Comparison of ENCODE assay signal across 9 mouse cellular contexts in the genomic region with DNA sequence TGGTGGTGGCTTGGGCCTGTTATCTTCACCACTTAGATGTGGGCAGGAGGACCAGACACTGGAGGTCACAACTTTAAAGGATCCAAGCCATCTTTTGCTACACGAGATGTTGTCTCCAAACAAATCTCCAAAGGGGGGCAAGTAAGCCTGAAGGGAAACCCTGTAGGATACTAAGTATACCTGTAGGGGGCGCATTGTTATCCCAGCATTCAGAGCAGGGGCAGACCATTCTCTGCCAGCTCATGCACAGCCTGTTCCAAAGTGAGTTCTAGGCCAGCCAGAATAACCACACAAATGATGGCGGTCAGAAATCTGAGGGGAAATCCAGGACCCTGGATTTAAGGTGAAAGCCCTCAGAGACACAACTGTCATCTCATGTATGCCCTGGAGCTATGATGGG. TPM values are rescaled to one million over a fixed set of nuclear protein-coding genes. Genes with fewer than 3 reads are reported as not detected.
DNase-seq lines count a peak whose midpoint lies in the region; ATAC-seq and TF ChIP-seq lines count a peak whose summit lies in the region.
"Had no signal": no experiment of that assay in that cellular context is flagged by ENCODE, and none has a peak within 500 bp of the region (broad histone marks: within the 10 kb centered on the region; RNA-seq: fewer than 3 reads in every experiment).

No protein-coding gene starts in this region.

- 63% methylated on average over 3 of the region's 3 CpGs for WGBS in forebrain, embryonic 14.5 days
- 71% methylated on average over 3 of the region's 3 CpGs for WGBS in forebrain, embryonic 11.5 days
- 82% methylated on average over 3 of the region's 3 CpGs for WGBS in spleen, adult 2 months
- 67% methylated on average over 3 of the region's 3 CpGs for WGBS in small intestine, adult 2 months

- H3K27ac ChIP-seq in forebrain, embryonic 14.5 days (ENCODE audit: low read depth, low read length), result no peak overlapping the region
- H3K27ac ChIP-seq in forebrain, embryonic 11.5 days (ENCODE audit: low read depth, low read length), result no peak overlapping the region
- H3K27ac ChIP-seq in spleen, adult 2 months (ENCODE audit: insufficient read depth, low read length), result no peak overlapping the region
- no peak overlapping the region for H3K27ac ChIP-seq in small intestine, adult 2 months (ENCODE audit: insufficient read depth, low read depth, low read length)
- H3K27ac ChIP-seq: heart, embryonic 15.5 days had no signal

- H3K36me3 ChIP-seq in forebrain, embryonic 14.5 days (ENCODE audit: control insufficient read depth, insufficient read depth, low read length), result peaks cover 76% of the 10 kb centered on the region
- no peaks in the 10 kb centered on the region; the same call in 1 of the 2 replicates for H3K36me3 ChIP-seq in forebrain, embryonic 11.5 days (ENCODE audit: control insufficient read depth, insufficient read depth, low read length)
- H3K36me3 ChIP-seq in spleen, adult 2 months (ENCODE audit: control insufficient read depth, insufficient read depth, low read length), result peaks cover 23% of the 10 kb centered on the region
- H3K36me3 ChIP-seq in small intestine, adult 2 months (ENCODE audit: control insufficient read depth, insufficient read depth, low read length), result peaks cover 50% of the 10 kb centered on the region

- peak; percentile 42; the same call in 1 of the 2 replicates for TF ChIP-seq CTCF in spleen, adult 2 months (IDR thresholded peaks at IDR 0.05; ENCODE audit: extremely low read depth, insufficient read depth, insufficient read length, insufficient replicate concordance)
- peak; percentile 70; the same call in 1 of the 2 replicates for TF ChIP-seq CTCF in small intestine, adult 2 months (IDR thresholded peaks at IDR 0.05; ENCODE audit: extremely low read depth, insufficient read length, insufficient replicate concordance, low read depth, low read length)

- H3K4me1 ChIP-seq in forebrain, embryonic 14.5 days (ENCODE audit: control insufficient read depth, insufficient read depth, low read length), result no peaks in the 10 kb centered on the region
- H3K4me1 ChIP-seq in forebrain, embryonic 11.5 days (replicated peaks; ENCODE audit: control insufficient read depth, insufficient read depth, low read length), result no peaks in the 10 kb centered on the region
- no peaks in the 10 kb centered on the region; the same call in 1 of the 2 replicates for H3K4me1 ChIP-seq in spleen, adult 2 months (ENCODE audit: control insufficient read depth, insufficient read depth, insufficient read length)
- no peaks in the 10 kb centered on the region; the same call in 1 of the 2 replicates for H3K4me1 ChIP-seq in small intestine, adult 2 months (ENCODE audit: control insufficient read depth, insufficient read depth, insufficient read length, low read length)

- ATAC-seq in forebrain, embryonic 14.5 days, result no peak
- ATAC-seq in forebrain, embryonic 11.5 days (replicated peaks; ENCODE audit: low FRiP score), result no peak

- no peak overlapping the region for H3K4me3 ChIP-seq in forebrain, embryonic 14.5 days (ENCODE audit: low read depth, low read length)
- no peak overlapping the region for H3K4me3 ChIP-seq in forebrain, embryonic 11.5 days (ENCODE audit: low read depth, low read length)
- no peak overlapping the region for H3K4me3 ChIP-seq in spleen, adult 2 months (ENCODE audit: extremely low read depth, insufficient read depth, insufficient read length)
- no peak overlapping the region for H3K4me3 ChIP-seq in small intestine, adult 2 months (ENCODE audit: low read depth, low read length)
- H3K4me3 ChIP-seq: heart, embryonic 15.5 days had no signal

- no peak overlapping the region for H3K4me2 ChIP-seq in forebrain, embryonic 14.5 days (ENCODE audit: low read length)
- no peak overlapping the region for H3K4me2 ChIP-seq in forebrain, embryonic 11.5 days (ENCODE audit: low read depth, low read length, severe bottlenecking)
- H3K4me2 ChIP-seq: heart, embryonic 15.5 days had no signal

- TF ChIP-seq POLR2A in spleen, adult 2 months (IDR thresholded peaks at IDR 0.05; ENCODE audit: low read depth, low read length), result no peak
- no peak for TF ChIP-seq POLR2A in small intestine, adult 2 months (IDR thresholded peaks at IDR 0.05; ENCODE audit: low read depth, low read length)

- H3K9me3 ChIP-seq in forebrain, embryonic 14.5 days (replicated peaks; ENCODE audit: control insufficient read depth, low read length), result no peaks in the 10 kb centered on the region
- H3K9me3 ChIP-seq in forebrain, embryonic 11.5 days (ENCODE audit: control insufficient read depth, low read length), result no peaks in the 10 kb centered on the region
- H3K9me3 ChIP-seq: heart, embryonic 15.5 days had no signal

- no peak overlapping the region for H3K9ac ChIP-seq in forebrain, embryonic 14.5 days (ENCODE audit: low read length)
- H3K9ac ChIP-seq in forebrain, embryonic 11.5 days (ENCODE audit: low read length), result no peak overlapping the region
- H3K9ac ChIP-seq: heart, embryonic 15.5 days had no signal

- peak; percentile 39 for DNase-seq in forebrain, embryonic 14.5 days (ENCODE audit: low spot score)
- no peak for DNase-seq in forebrain, embryonic 11.5 days (ENCODE audit: low spot score)
- DNase-seq in spleen, adult 2 months (ENCODE audit: low read depth in 1 of 2, low spot score in 2 of 2), result peak in 1 of 2 experiments; percentile 17
- DNase-seq in spleen, postnatal 10 days (ENCODE audit: low spot score in 2 of 2), result no peak
- DNase-seq in embryo, embryonic 9.5 days (ENCODE audit: extremely low spot score), result peak; percentile 29
- no peak for DNase-seq in left cerebral cortex, adult 9 months (ENCODE audit: low spot score in 2 of 2)
- no peak for DNase-seq in layer of hippocampus, postnatal 14 days (ENCODE audit: low spot score in 2 of 2)

- no peaks in the 10 kb centered on the region for H3K27me3 ChIP-seq in forebrain, embryonic 14.5 days (replicated peaks; ENCODE audit: control insufficient read depth, insufficient read depth, low read length)
- H3K27me3 ChIP-seq in forebrain, embryonic 11.5 days (ENCODE audit: control insufficient read depth, insufficient read depth, low read length), result no peaks in the 10 kb centered on the region
- H3K27me3 ChIP-seq in spleen, adult 2 months (ENCODE audit: control insufficient read depth, insufficient read depth, low read length), result no peaks in the 10 kb centered on the region
- H3K27me3 ChIP-seq in small intestine, adult 2 months (ENCODE audit: control insufficient read depth, insufficient read depth, low read length), result no peaks in the 10 kb centered on the region
- H3K27me3 ChIP-seq: heart, embryonic 15.5 days had no signal

RNA-seq across cellular contexts. Expression of gene Rac1, which starts 23.4 kb away (rescaled TPM):
- 383 and 409 TPM in 2 replicates for polyA plus RNA-seq in forebrain, embryonic 14.5 days (2014; fragmentation: Nextera tagmentation; extraction: Ambion mirVana)
- 464 and 491 TPM in 2 replicates for polyA plus RNA-seq in forebrain, embryonic 11.5 days (2014; fragmentation: Nextera tagmentation; extraction: Ambion mirVana)
- polyA plus RNA-seq in spleen, adult 2 months (2012; rRNA removed), result 141 and 229 TPM in 2 replicates
- 219 and 504 TPM in 2 replicates for polyA plus RNA-seq in small intestine, adult 2 months (2012; rRNA removed)
- 100 to 1,000 TPM; 430 to 453 TPM for total RNA-seq in layer of hippocampus, postnatal 14 days (2021)

RNA-seq across cellular contexts. Expression of gene Daglb, which starts 40.1 kb away (rescaled TPM):
- 9.7 and 11.2 TPM in 2 replicates for polyA plus RNA-seq in forebrain, embryonic 14.5 days (2014; fragmentation: Nextera tagmentation; extraction: Ambion mirVana)
- 12.5 and 13.8 TPM in 2 replicates for polyA plus RNA-seq in forebrain, embryonic 11.5 days (2014; fragmentation: Nextera tagmentation; extraction: Ambion mirVana)
- 14.9 and 17.6 TPM in 2 replicates for polyA plus RNA-seq in spleen, adult 2 months (2012; rRNA removed)
- polyA plus RNA-seq in small intestine, adult 2 months (2012; rRNA removed), result 9.8 and 12.7 TPM in 2 replicates
- 10 to 100 TPM; 22.8 to 22.9 TPM for total RNA-seq in layer of hippocampus, postnatal 14 days (2021)

Comparison
In these comparisons a context has a peak if more than half of its experiments do, and no peak if none do; other contexts are left out.
1. DNase-seq: peak in forebrain, embryonic 14.5 days (single experiment) and embryo, embryonic 9.5 days (single experiment); none in forebrain, embryonic 11.5 days (single experiment), spleen, postnatal 10 days (0 of 2), left cerebral cortex, adult 9 months (0 of 2) and layer of hippocampus, postnatal 14 days (0 of 2).